Mouse (Mus musculus): ENCODE measurements around the gene Myl7. TPM values are rescaled to one million over a fixed set of nuclear protein-coding genes. Genes with fewer than 3 reads are reported as not detected.
"Not testable (repeated sequence)": the region's sequence is repeated elsewhere in the genome, so short reads cannot be mapped to it uniquely, and the experiment has no call there.

Myl7 gene
- total RNA-seq, 2 experiments from 2014 or later, result not detected

GRCm38 (mm10) chr11:5904357-5904756, 5.8 kb upstream of the Myl7 start:
- ATAC-seq (replicated peaks; ENCODE audit: poor library complexity), result no peak

DNA sequence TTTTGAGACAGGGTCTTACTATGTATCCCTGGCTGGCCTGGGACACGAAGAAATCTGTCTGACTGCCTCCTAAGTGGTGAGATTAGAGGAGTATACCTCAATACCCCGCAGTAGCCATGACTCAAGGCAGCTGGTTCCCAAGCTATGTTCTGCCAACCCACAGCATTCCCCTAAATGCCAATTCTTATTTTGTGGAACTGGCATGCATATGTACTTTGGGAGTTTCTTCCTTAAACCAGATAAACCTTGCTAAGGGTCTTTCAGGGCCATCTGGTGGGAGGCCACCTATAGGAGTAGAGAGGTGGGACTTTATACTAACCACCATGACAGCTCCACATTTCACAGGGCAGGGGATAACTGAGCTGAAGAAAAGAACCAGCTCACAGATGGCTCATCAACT, 5.3 kb upstream of the Myl7 start:
- ATAC-seq (replicated peaks; ENCODE audit: poor library complexity), result no peak

DNA sequence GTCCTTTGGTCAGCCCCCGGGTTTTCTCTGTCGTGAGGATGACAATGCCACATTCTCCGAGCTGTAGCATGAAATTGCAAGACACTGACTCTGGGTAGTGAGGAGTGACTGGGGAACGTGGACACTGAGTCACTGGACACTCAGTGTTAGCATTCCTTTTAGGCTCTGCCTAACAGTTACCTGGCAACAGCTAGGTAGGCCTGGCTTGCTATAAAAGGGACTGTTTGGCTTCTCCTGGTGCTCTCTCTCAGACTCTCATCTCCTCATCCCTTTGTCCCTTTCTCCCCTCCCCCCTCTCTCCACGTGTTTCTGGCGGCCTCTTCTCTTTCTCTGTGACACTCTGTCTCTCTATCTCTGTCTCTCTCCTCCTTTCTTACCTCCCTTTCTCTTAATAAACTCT, 3.8 kb upstream of the Myl7 start:
- ATAC-seq (replicated peaks; ENCODE audit: poor library complexity), result no peak

DNA sequence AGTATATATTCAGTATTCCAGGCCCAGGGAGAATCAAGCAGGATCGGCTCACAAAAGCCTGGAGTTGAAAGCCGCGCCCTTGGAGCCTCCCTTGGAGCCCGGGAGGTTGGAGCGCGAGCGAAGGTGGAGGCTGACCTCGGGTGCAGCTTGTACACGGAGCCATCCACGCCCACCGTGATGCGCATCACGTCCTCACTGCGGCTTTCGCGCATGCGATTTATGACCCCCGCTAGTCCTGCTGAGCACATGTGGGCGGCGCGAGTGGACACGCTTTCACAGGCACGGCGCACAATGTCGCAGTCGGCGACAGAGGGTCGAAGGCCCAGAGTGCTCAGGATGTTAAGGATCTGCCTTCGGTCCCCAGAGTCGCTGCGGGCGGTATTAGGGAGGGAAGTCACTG, 3.4 kb upstream of the Myl7 start:
- peak; percentile 41; the same call in 1 of the 2 replicates for ATAC-seq (replicated peaks; ENCODE audit: poor library complexity)

DNA sequence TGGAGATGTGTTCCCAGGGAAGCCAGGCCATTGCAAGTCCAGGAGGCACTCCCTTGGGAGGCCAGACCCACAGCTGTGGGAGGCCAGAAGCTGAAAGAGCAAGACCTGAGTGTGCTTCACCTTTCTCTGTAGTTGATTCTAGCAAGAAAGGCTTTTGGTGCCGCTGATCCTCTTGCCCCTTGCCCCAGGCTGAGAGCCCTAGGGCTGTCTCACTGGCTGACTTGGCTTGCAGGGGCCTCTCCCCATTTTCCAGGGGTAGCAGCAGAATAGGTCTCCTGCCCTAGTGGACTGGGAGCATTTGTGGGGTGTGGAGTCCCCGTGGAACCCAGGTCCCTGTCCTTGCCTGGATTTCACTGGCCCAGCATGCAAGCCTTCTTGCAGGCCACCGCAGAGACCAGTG, 2.7 kb upstream of the Myl7 start:
- ATAC-seq (replicated peaks; ENCODE audit: poor library complexity), result no peak

DNA sequence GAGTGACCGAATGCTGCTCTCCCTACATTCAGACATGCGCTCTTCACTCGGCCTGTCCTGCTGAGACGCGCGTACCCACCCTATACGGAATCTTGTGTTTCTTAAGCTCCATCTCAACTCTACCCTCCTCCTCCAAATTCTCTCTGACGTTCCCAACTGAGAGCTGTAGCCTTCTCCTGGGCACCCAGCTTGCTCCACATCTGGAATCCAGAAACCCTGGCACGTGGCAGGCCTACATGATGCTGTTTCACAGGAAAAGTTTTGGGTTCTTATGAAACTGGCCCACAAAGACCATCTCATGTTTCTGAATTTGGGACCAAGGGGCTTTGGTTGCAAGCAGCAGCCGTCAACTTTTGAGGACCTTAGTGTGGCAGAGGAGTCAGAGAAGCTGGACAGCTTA, 704 bp upstream of the Myl7 start:
- ATAC-seq (replicated peaks; ENCODE audit: poor library complexity), result no peak

DNA sequence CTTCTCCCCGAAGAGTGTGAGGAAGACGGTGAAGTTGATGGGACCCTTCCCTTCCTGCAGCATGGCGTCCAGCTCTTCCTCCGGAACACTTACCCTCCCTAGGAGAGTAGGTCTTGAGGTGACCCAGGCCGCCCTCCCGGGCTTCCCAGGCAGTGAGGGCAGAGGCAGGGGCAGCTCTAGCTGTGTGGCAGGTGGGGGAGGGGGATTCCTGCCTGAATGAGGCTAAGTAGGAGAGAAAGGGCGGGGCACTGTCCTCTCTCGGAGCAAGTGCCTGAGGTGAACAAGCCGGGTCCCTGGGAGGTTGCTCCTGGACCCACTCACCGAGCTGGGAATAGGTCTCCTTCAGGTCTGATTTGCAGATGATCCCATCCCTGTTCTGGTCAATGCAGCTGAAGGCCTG, 743 bp downstream of the Myl7 start:
- ATAC-seq (replicated peaks; ENCODE audit: poor library complexity), result no peak

DNA sequence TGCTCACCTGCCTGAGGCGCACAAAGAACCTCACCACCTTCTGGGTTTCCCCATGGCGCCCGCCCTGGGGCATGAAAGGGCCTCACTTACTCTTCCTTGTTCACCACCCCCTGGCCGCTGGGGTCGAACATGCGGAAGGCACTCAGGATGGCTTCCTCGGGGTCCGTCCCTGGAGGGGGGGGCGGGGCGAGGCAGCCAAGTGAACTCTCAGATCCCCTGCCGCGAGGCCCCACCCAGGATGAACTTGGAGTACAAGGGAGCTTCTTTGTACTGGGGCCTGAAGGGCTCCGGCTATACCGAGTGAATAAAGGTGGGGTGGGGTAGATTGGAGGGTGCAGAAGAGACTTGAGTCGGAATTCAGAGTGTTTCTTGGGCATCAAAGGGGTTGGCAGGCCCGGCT, 1.4 kb downstream of the Myl7 start:
- ATAC-seq (replicated peaks; ENCODE audit: poor library complexity), result no peak; the same call in 1 of the 2 replicates

GRCm38 (mm10) chr11:5893807-5894206, 4.8 kb downstream of the Myl7 start:
- no peak for ATAC-seq (replicated peaks; ENCODE audit: poor library complexity)

DNA sequence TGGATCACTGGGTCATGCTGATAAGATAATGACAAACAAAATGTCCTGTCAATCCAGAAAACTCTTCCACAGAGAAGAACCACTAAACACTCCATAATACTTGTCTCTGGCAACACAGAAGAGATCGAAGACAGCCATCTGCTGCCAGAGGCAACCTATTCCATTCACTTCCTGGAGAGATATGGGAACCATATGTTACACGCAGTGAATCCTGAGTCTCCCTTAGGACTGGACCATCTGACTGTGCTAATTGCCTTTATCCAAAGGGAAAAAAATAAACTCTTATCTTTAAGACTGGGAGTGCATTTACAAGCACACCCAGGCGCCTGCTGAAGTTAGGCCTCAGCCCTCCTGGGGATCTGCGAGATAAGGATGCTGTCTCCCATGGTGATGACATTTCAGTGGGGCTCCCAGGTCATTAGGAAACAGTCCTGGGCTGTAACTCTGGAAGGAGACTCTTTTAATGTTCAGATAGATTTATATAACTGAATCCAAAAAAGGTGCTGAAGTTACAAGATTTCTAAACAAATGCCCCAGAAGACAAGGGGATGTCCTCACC, 5.7 kb downstream of the Myl7 start:
- ATAC-seq (replicated peaks; ENCODE audit: poor library complexity), result no peak

DNA sequence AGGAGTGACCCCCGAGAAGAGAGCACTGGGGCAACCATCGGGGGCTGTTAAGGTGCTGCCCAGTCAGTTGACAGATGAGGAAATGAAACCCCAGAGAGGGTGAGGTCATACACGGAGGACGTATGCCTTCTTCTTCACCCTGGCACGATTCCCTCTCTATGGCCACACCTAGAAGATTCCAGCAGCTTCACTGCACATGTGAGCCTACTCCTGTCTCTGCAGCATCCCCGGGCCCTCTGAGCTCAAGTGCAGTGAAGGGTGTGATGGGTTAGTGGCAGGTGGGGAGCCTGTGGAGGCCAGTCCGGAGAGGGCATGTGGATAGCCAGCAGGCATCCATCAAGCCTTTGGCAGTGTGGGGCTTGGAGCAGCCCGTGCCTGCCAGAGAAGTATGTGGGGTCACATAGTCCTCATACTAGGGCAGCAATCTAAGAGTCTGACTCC, 6.4 kb downstream of the Myl7 start:
- peak; percentile 39; the same call in 1 of the 2 replicates for ATAC-seq (replicated peaks; ENCODE audit: poor library complexity)

- ATAC-seq (replicated peaks; ENCODE audit: poor library complexity), result not testable (repeated sequence)
Observed at GRCm38 (mm10) chr11:5888563-5888962, 10.0 kb downstream of the Myl7 start.

DNA sequence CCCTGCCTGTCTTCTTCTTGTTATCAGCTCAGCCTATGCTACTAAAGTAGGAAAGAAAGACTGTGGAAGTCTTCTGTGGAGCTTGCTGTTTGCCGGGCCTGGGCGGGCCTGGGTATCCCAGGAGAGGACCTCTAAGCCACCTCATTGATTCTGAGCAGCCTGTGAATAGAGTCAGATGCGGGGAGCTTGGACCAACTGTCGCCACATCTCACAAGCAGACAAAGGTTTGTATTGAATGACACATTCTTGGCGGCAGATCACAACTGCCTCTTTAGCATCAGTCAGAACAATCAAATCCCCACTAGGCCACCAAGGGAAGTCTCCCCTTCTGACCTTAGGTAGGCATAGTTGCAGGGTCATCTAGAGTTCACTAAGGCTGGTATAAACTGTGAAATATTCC, 11.3 kb downstream of the Myl7 start:
- no peak for ATAC-seq (replicated peaks; ENCODE audit: poor library complexity)

DNA sequence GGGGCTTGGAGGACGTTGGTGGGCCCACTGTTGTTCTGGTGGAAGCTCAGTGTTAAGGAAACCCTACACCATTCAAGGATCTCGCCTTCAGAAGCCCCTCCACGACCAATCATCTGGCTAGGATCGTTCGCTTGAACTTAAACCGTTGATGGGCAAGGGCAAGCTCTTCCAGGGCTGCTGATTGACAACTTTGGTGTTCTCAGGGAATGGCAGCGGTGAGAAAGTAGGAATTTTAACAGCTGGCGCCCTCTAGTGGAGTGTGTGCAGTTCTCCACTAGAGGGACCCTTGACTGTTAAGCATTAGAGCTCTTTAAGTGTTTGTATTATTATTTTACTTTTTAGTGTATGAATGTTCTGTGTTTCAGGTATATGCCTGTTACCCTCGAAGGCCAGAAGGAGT, 12.4 kb downstream of the Myl7 start:
- ATAC-seq (replicated peaks; ENCODE audit: poor library complexity), result peak; percentile 78

DNA sequence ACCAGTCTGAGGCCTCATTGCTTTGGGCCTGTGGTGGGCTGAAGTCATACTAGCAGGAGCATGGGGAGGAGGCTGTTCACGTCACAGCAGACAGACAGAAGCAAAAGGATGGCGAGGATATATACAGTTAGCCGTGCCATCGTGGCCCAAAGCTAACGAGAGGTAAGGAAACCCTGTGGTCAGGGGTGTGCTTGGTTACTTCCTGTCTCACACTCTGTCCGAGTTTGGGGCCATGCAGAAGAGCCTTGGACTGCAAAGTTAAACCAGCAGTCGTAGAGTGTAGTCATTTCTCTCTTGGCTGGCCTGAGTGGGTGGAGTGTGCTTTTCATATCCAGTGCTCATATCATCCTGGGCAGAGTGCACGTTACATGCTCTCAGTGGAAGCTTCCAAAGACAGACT, 16.1 kb downstream of the Myl7 start:
- no peak for ATAC-seq (replicated peaks; ENCODE audit: poor library complexity)

DNA sequence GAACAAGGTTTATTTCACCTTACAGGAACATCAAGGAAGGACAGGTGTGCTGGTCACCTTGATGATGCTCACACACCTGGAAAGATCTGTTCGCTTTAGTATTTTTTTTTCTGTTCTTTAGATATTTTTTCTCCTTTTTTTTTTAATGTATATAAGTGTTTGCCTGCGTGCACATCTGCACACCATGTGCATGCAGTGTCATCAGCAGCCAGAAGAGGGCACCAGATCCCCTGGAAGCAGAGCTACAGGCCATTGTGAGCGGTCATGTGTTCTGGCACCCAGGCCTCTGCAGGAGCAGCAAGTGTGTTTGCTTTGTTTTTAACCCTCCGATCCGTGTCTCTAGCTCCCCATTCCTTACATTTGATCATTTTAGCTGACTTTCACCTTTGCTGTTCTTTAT, 18.7 kb downstream of the Myl7 start:
- ATAC-seq (replicated peaks; ENCODE audit: poor library complexity), result peak; percentile 57

DNA sequence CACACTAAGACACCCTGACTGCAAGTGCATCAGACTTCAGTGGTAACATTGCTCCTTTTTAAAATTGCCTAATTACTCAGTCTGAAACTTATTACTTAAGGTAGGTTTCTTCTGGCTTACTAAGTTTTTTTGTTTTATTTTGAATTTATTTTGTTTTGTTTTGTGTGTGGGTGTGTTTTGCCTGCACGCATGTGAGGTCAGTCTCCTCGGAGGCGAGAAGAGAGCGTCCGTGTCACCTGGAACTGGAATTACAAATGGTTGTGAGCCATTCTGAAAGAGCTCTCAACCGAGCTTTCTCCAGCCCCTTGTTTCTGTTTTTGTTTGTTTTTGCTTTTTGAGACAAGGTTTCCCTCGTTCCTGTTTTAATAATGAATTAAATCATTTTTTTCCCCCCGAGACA, 19.9 kb downstream of the Myl7 start:
- ATAC-seq (replicated peaks; ENCODE audit: poor library complexity), result no peak

DNA sequence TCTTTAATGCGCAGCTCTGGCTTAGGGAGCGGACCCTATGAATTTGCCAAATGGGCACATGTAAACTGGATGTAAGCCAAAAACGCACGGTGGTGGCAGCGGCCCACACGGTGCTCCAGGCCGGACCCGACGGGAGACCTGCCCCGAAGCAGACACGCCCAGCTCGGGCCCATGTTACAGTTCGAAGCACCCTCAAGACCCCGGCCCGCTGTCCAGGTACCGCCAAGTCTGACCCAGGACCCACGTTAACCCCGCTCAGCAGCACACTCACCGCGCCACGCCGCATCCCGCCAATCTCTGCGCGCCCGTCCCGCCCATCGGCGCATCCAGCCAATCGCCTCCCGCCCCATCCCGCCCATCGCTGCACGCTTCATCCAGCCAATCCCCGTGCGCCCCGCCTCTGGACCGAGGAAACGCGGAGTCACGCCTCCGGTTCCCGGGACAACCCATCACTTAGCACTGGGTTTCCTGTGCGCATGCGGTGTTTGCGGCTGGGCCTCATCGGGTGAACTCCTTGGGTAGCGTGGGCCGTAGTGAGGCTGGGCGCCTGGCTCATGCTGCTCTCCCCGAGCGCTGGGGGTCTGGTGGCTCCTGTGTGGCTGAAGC, 20.6 kb downstream of the Myl7 start, which contains the start of gene Pold2:
Gene Pold2, minus strand, starts transcription at position 372 of the 606 bp plus-strand sequence.
- ATAC-seq (replicated peaks; ENCODE audit: poor library complexity), result peak; percentile 95

DNA sequence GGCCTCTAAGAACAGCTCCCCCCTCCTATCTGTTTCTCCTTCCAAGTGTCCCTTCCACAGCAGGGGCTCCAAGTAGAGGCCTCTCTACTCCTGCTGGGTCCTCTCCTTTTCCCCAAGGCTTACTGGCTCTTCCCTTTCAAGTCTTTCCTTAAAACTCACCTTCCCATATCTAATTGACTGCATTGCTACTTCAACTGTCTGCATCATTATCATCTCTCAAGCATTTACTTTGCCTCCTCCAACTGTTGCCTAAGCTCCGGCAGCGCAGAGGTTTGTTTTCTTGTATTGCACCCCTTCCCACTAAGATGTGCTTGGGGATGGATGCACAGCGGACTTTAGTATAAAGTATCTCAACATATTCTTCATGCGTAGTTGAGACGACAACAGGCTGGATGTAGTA, 21.2 kb downstream of the Myl7 start:
- no peak for ATAC-seq (replicated peaks; ENCODE audit: poor library complexity)

DNA sequence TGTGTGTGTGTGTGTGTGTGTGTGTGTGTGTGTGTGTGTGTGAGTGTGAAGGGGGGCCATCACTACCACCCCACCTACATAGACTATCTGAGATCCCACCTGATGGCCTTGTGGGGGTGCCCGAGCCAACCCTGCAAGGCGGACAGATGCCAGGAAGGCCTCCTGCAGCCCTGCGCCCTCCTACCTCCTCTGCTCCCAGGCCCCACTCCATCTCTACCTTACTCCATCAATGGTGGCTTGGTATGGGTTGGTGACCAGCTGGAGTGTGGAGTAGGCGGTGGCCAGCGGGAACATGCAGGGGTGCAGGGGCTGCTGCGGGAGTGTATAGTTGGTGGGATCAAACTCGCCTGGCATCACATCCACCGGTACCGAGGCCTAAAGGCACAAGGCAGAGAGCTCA, 25.4 kb downstream of the Myl7 start:
- no peak for ATAC-seq (replicated peaks; ENCODE audit: poor library complexity)

DNA sequence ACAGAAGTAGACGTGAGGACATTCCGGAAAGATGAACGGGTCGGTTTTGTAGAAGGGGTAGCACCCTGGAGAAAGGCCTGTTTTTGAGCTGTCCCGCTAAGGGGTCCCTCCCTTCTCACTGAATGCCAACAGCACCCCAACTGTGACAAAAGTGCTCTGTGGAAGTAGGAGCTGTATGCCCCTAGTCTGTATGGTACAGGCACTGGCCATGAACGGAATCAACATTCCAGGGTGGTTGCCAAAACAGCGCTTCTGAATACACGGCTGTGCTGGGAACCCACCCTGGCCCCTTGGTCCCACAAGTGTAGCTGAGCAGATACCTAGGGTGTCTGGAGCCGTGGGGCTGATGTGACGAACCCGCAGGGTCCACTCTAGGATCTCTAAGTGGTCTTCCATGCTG, 25.9 kb downstream of the Myl7 start:
- no peak for ATAC-seq (replicated peaks; ENCODE audit: poor library complexity)

DNA sequence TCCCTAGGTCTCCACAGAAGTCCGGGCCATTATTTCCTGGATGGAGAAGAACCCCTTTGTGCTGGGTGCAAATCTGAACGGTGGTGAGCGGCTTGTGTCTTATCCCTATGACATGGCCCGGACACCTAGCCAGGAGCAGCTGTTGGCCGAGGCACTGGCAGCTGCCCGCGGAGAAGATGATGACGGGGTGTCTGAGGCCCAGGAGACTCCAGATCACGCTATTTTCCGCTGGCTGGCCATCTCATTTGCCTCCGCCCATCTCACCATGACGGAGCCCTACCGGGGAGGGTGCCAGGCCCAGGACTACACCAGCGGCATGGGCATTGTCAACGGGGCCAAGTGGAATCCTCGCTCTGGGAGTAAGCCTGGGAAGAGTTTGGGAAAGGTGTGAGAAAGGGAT, 28.5 kb downstream of the Myl7 start:
- no peak for ATAC-seq (replicated peaks; ENCODE audit: poor library complexity)

- ATAC-seq (replicated peaks; ENCODE audit: poor library complexity), result no peak
Observed at GRCm38 (mm10) chr11:5869331-5869730, 29.3 kb downstream of the Myl7 start.

Measured in megakaryocyte progenitor cell, adult 5-6 weeks (primary cell).